Comparison of ENCODE assay signal across 13 mouse cellular contexts in the genomic region with DNA sequence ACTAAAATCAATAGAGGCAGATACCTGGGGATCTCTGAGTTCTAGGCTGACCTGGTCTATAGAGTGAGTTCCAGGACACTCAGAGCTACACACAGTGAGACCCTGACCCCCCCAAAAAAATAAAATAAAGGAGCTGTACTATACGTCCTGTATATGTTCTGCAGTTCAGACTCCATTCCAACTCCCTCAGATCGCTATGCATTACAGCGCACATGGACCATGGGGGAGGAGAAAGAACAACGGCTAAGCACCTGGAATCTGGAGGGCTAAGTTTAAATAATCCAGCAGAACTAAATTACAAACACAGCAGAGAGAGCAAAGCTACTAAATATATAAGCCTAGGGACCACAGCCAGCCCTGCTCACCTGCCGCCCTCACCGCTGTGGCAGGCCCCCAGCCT. TPM values are rescaled to one million over a fixed set of nuclear protein-coding genes. Genes with fewer than 3 reads are reported as not detected.
DNase-seq lines count a peak whose midpoint lies in the region; ATAC-seq and TF ChIP-seq lines count a peak whose summit lies in the region.
"Had no signal": no experiment of that assay in that cellular context is flagged by ENCODE, and none has a peak within 500 bp of the region (broad histone marks: within the 10 kb centered on the region; RNA-seq: fewer than 3 reads in every experiment).

No protein-coding gene starts in this region.

- ATAC-seq in heart, embryonic 13.5 days (ENCODE audit: extremely low read depth, insufficient number of reproducible peaks, low FRiP score, low TSS enrichment) = no peak
- ATAC-seq in liver, postnatal 0 days = no peak
- ATAC-seq: CD4-positive, CD25-positive, alpha-beta regulatory T cell, adult 4 months; forebrain, embryonic 16.5 days had no signal

- H3K9me3 ChIP-seq in heart, embryonic 13.5 days = no peaks in the 10 kb centered on the region
- H3K9me3 ChIP-seq in liver, postnatal 0 days (ENCODE audit: low read length) = no peaks in the 10 kb centered on the region
- H3K9me3 ChIP-seq: limb, embryonic 13.5 days had no signal

- WGBS in heart, embryonic 13.5 days = 59% methylated on average over 6 of the region's 6 CpGs
- WGBS in liver, adult 2 months = 50% methylated on average over 6 of the region's 6 CpGs
- WGBS in liver, postnatal 0 days (ENCODE audit: insufficient replicate concordance) = 78% methylated on average over 6 of the region's 6 CpGs

- intact Hi-C loops in left cerebral cortex, postnatal 25 days (cut with DNase I) = no loop called here

- peak overlapping the region; percentile 91 for H3K27ac ChIP-seq in heart, embryonic 13.5 days (replicated peaks)
- peak overlapping the region; percentile 82 for H3K27ac ChIP-seq in liver, adult 2 months (replicated peaks; ENCODE audit: insufficient read depth, low read depth, low read length)
- no peak overlapping the region for H3K27ac ChIP-seq in embryonic fibroblast, embryonic 13.5 days (ENCODE audit: insufficient read depth, low read length)
- H3K27ac ChIP-seq in liver, postnatal 0 days (ENCODE audit: low read depth) = peak overlapping the region; percentile 88
- H3K27ac ChIP-seq: limb, embryonic 13.5 days had no signal

- peaks cover 63% of the 10 kb centered on the region for H3K4me1 ChIP-seq in heart, embryonic 13.5 days
- peaks cover 45% of the 10 kb centered on the region for H3K4me1 ChIP-seq in liver, adult 2 months (ENCODE audit: control insufficient read depth, insufficient read depth, low read length)
- H3K4me1 ChIP-seq in embryonic fibroblast, embryonic 13.5 days (ENCODE audit: control insufficient read depth, insufficient read depth, low read length) = peaks cover 6% of the 10 kb centered on the region
- H3K4me1 ChIP-seq in liver, postnatal 0 days (ENCODE audit: insufficient read depth) = peaks cover 30% of the 10 kb centered on the region

- DNase-seq in heart, adult 8-10 months (ENCODE audit: low spot score) = no peak
- no peak for DNase-seq in liver, adult 2 months (ENCODE audit: extremely low read depth, low read depth, low spot score)
- DNase-seq in liver = no peak
- no peak for DNase-seq in liver, postnatal 0 days
- no peak for DNase-seq in ovary, postnatal 10 days (ENCODE audit: low spot score)
- no peak for DNase-seq in left cerebral cortex, postnatal 25 days (ENCODE audit: low spot score in 2 of 2)
- DNase-seq: cerebellum, postnatal 25 days; gastrocnemius, postnatal 36 days had no signal

- H3K79me2 ChIP-seq in liver, adult 2 months (ENCODE audit: control insufficient read depth, insufficient read depth, low read length) = no peaks in the 10 kb centered on the region

- peak overlapping the region; percentile 39 for H3K4me2 ChIP-seq in heart, embryonic 13.5 days
- H3K4me2 ChIP-seq in liver, postnatal 0 days (ENCODE audit: low read depth, low read length) = no peak overlapping the region
- H3K4me2 ChIP-seq: limb, embryonic 13.5 days had no signal

- no peaks in the 10 kb centered on the region for H3K27me3 ChIP-seq in heart, embryonic 13.5 days (replicated peaks)
- no peaks in the 10 kb centered on the region for H3K27me3 ChIP-seq in liver, adult 2 months (ENCODE audit: control insufficient read depth, insufficient read depth, low read length)
- no peaks in the 10 kb centered on the region for H3K27me3 ChIP-seq in liver, postnatal 0 days (ENCODE audit: insufficient read depth, low read length)
- H3K27me3 ChIP-seq: limb, embryonic 13.5 days had no signal

- TF ChIP-seq CTCF in liver, adult 2 months (IDR thresholded peaks at IDR 0.05; ENCODE audit: low read depth, low read length) = no peak
- no peak for TF ChIP-seq CTCF in embryonic fibroblast, embryonic 13.5 days (IDR thresholded peaks at IDR 0.05; ENCODE audit: borderline replicate concordance, insufficient read depth, low read length)
- TF ChIP-seq CTCF in liver, postnatal 0 days (IDR thresholded peaks at IDR 0.05; ENCODE audit: low read depth) = no peak

- no peak for TF ChIP-seq EP300 in liver, postnatal 0 days (IDR thresholded peaks at IDR 0.05; ENCODE audit: low read depth)

- no peaks in the 10 kb centered on the region for H3K36me3 ChIP-seq in heart, embryonic 13.5 days
- peaks cover 45% of the 10 kb centered on the region for H3K36me3 ChIP-seq in liver, adult 2 months (ENCODE audit: control insufficient read depth, insufficient read depth, low read length)
- H3K36me3 ChIP-seq in liver, postnatal 0 days (replicated peaks; ENCODE audit: insufficient read depth, low read length) = peaks cover 22% of the 10 kb centered on the region

- H3K9ac ChIP-seq in heart, embryonic 13.5 days = peak overlapping the region; percentile 64
- H3K9ac ChIP-seq in liver, adult 2 months (ENCODE audit: low read depth, low read length) = peak overlapping the region; percentile 40; the same call in 1 of the 2 replicates
- H3K9ac ChIP-seq in liver, postnatal 0 days (replicated peaks) = peak overlapping the region; percentile 38; the same call in 1 of the 2 replicates
- H3K9ac ChIP-seq: limb, embryonic 13.5 days had no signal

- TF ChIP-seq POLR2A in liver, adult 2 months (IDR thresholded peaks at IDR 0.05; ENCODE audit: extremely low read depth, insufficient read depth, low read length) = no peak
- TF ChIP-seq POLR2A in embryonic fibroblast, embryonic 13.5 days (IDR thresholded peaks at IDR 0.05; ENCODE audit: low read depth, low read length) = peak; percentile 20; the same call in 1 of the 2 replicates

- 0 out of 2 replicates have a peak overlapping the region, but pooled peaks have one; percentile 6 for H3K4me3 ChIP-seq in heart, embryonic 13.5 days
- no peak overlapping the region for H3K4me3 ChIP-seq in liver, adult 2 months (ENCODE audit: insufficient read depth, low read depth, low read length)
- no peak overlapping the region for H3K4me3 ChIP-seq in embryonic fibroblast, embryonic 13.5 days (ENCODE audit: insufficient read depth, low read length)
- no peak overlapping the region for H3K4me3 ChIP-seq in liver, postnatal 0 days (ENCODE audit: low read depth, low read length)
- H3K4me3 ChIP-seq: limb, embryonic 13.5 days had no signal

RNA-seq across cellular contexts. Expression of a gene that starts 48.0 kb away (rescaled TPM):
- polyA plus RNA-seq in heart, embryonic 13.5 days (2015; fragmentation: Nextera tagmentation; extraction: Ambion mirVana) = 27.4 and 29.0 TPM in 2 replicates
- total RNA-seq in heart, adult 8-10 months (2022) = 1 to 10 TPM; 7.1 to 8.1 (median 7.5) TPM
- 5.2 and 5.9 TPM in 2 replicates for total RNA-seq in liver, adult 2 months (2014; rRNA removed)
- 10.3 and 14.2 TPM in 2 replicates for polyA plus RNA-seq in liver, adult 2 months (2012; rRNA removed)
- 24.9 and 35.7 TPM in 2 replicates for polyA plus RNA-seq in embryonic fibroblast, embryonic 13.5 days (2011; ENCODE audit: insufficient read length, low read depth, missing spikeins)
- polyA plus RNA-seq in liver, postnatal 0 days (2015; fragmentation: Nextera tagmentation; extraction: Ambion mirVana) = 8.5 and 9.0 TPM in 2 replicates
- total RNA-seq in left cerebral cortex, postnatal 25 days (2021) = 10 to 100 TPM in 1 of 2 experiments, 1 to 10 TPM in 1; 9.5 to 14.6 TPM

RNA-seq across cellular contexts. Expression of a gene that starts 50.6 kb away (rescaled TPM):
- polyA plus RNA-seq in heart, embryonic 13.5 days (2015; fragmentation: Nextera tagmentation; extraction: Ambion mirVana) = 3.7 and 4.2 TPM in 2 replicates
- total RNA-seq in heart, adult 8-10 months (2022) = 1 to 10 TPM; 2.4 to 3.8 (median 2.8) TPM
- 8.6 and 13.0 TPM in 2 replicates for total RNA-seq in liver, adult 2 months (2014; rRNA removed)
- polyA plus RNA-seq in liver, adult 2 months (2012; rRNA removed) = 52.8 and 57.7 TPM in 2 replicates
- polyA plus RNA-seq in embryonic fibroblast, embryonic 13.5 days (2011; ENCODE audit: insufficient read length, low read depth, missing spikeins) = 1.3 and 3.5 TPM in 2 replicates
- polyA plus RNA-seq in liver, postnatal 0 days (2015; fragmentation: Nextera tagmentation; extraction: Ambion mirVana) = 8.4 and 9.1 TPM in 2 replicates
- 1 to 10 TPM; 2.5 to 3.0 TPM for total RNA-seq in left cerebral cortex, postnatal 25 days (2021)

RNA-seq across cellular contexts. Expression of a gene that starts 55.8 kb away (rescaled TPM):
- 55.8 and 59.6 TPM in 2 replicates for polyA plus RNA-seq in heart, embryonic 13.5 days (2015; fragmentation: Nextera tagmentation; extraction: Ambion mirVana)
- 10 to 100 TPM; 63.3 to 70.6 (median 67.2) TPM for total RNA-seq in heart, adult 8-10 months (2022)
- 28.9 and 35.9 TPM in 2 replicates for total RNA-seq in liver, adult 2 months (2014; rRNA removed)
- 40.9 and 46.6 TPM in 2 replicates for polyA plus RNA-seq in liver, adult 2 months (2012; rRNA removed)
- 78.4 and 83.1 TPM in 2 replicates for polyA plus RNA-seq in embryonic fibroblast, embryonic 13.5 days (2011; ENCODE audit: insufficient read length, low read depth, missing spikeins)
- 16.9 and 17.0 TPM in 2 replicates for polyA plus RNA-seq in liver, postnatal 0 days (2015; fragmentation: Nextera tagmentation; extraction: Ambion mirVana)
- total RNA-seq in left cerebral cortex, postnatal 25 days (2021) = 10 to 100 TPM; 82.0 to 86.8 TPM
